In the genomic region with DNA sequence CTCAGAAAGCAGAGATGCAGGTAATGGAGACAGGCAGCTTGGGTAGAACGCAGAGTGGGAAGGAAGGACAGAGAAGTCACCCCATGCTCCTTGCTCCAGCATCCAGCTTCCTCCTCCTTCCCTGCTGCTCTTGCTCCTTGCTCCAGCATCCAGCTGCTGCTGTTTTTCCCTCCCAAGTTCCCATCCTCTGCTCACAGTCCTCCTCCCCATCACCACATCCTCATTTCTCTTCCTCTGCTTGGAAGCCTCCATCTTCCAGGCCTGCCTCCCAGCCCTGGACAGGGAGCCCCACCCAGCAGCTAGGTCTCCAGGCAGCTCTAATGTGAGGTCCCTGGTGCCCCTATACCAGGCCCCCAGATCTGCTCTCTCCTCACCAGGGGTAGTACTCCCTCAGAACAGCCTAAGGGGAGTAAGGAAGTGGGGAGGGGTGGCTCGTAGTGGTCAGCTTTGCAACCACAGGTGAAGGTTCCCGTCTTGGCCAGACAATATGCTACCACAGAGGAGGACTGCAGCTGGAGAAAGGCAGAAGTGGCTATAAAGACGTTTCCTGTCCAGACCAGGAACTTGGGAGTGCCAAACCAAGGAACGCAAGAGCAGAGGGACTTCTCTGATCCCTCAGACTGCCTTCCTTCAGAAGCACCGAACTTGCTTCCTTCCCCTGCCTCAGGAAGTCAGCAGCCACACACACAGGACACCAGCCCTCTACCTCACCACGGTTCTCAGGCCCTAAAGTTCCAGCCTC, we compare ENCODE assay signal across 25 mouse cellular contexts. TPM values are rescaled to one million over a fixed set of nuclear protein-coding genes. Genes with fewer than 3 reads are reported as not detected.
DNase-seq lines count a peak whose midpoint lies in the region; ATAC-seq and TF ChIP-seq lines count a peak whose summit lies in the region.
"Had no signal": no experiment of that assay in that cellular context is flagged by ENCODE, and none has a peak within 500 bp of the region (broad histone marks: within the 10 kb centered on the region; RNA-seq: fewer than 3 reads in every experiment).

No protein-coding gene starts in this region.

- H3K27me3 ChIP-seq in megakaryocyte, embryonic 14.5 days (replicated peaks), result peaks cover 92% of the 10 kb centered on the region
- H3K27me3 ChIP-seq in stomach, postnatal 0 days (ENCODE audit: control insufficient read depth, insufficient read depth, low read length), result peaks cover under 1% of the 10 kb centered on the region; the same call in 1 of the 2 replicates
- H3K27me3 ChIP-seq in forebrain, postnatal 0 days (ENCODE audit: insufficient read depth, low read length), result no peaks in the 10 kb centered on the region

- no peak overlapping the region for H3K4me2 ChIP-seq in stomach, postnatal 0 days (replicated peaks; ENCODE audit: low read depth)
- no peak overlapping the region for H3K4me2 ChIP-seq in forebrain, postnatal 0 days (ENCODE audit: low read depth)
- H3K4me2 ChIP-seq: forebrain, embryonic 13.5 days; heart, embryonic 11.5 days; hindbrain, embryonic 14.5 days; kidney, embryonic 15.5 days; midbrain, embryonic 15.5 days had no signal

- intact Hi-C loops in left cerebral cortex, adult 2 months (cut with DNase I), result no loop called here
- intact Hi-C loops in left cerebral cortex, postnatal 36 days (cut with DNase I), result no loop called here

- H3K4me1 ChIP-seq in megakaryocyte, embryonic 14.5 days, result peaks cover 13% of the 10 kb centered on the region; the same call in 1 of the 2 replicates
- no peaks in the 10 kb centered on the region for H3K4me1 ChIP-seq in stomach, postnatal 0 days (replicated peaks; ENCODE audit: control insufficient read depth, insufficient read depth)
- no peaks in the 10 kb centered on the region for H3K4me1 ChIP-seq in forebrain, postnatal 0 days (ENCODE audit: insufficient read depth)
- H3K4me1 ChIP-seq: forebrain, embryonic 13.5 days; kidney, embryonic 15.5 days; midbrain, embryonic 15.5 days had no signal

- TF ChIP-seq EP300 in stomach, postnatal 0 days (optimal IDR thresholded peaks at IDR 0.05), result no peak

- H3K9me3 ChIP-seq in megakaryocyte, embryonic 14.5 days, result no peaks in the 10 kb centered on the region
- no peaks in the 10 kb centered on the region for H3K9me3 ChIP-seq in stomach, postnatal 0 days (ENCODE audit: control insufficient read depth, low read length)
- H3K9me3 ChIP-seq in forebrain, postnatal 0 days (ENCODE audit: low read length), result no peaks in the 10 kb centered on the region
- H3K9me3 ChIP-seq: forebrain, embryonic 13.5 days; kidney, embryonic 15.5 days; midbrain, embryonic 15.5 days had no signal

- no peak overlapping the region for H3K9ac ChIP-seq in stomach, postnatal 0 days (ENCODE audit: low read length)
- no peak overlapping the region for H3K9ac ChIP-seq in forebrain, postnatal 0 days
- H3K9ac ChIP-seq: forebrain, embryonic 13.5 days; hindbrain, embryonic 14.5 days; kidney, embryonic 15.5 days; midbrain, embryonic 15.5 days had no signal

- H3K36me3 ChIP-seq in megakaryocyte, embryonic 14.5 days (replicated peaks; ENCODE audit: low read length), result no peaks in the 10 kb centered on the region
- no peaks in the 10 kb centered on the region for H3K36me3 ChIP-seq in stomach, postnatal 0 days (ENCODE audit: control insufficient read depth, insufficient read depth, low read length)
- H3K36me3 ChIP-seq in forebrain, postnatal 0 days (ENCODE audit: insufficient read depth), result no peaks in the 10 kb centered on the region
- H3K36me3 ChIP-seq: kidney, embryonic 15.5 days; midbrain, embryonic 15.5 days had no signal

- peak; percentile 17 for DNase-seq in adrenal gland, adult 2 months
- no peak for DNase-seq in adrenal gland, postnatal 10 days
- DNase-seq in left cerebral cortex, adult 2 months (ENCODE audit: extremely low spot score in 1 of 2, low spot score in 2 of 2), result no peak
- no peak for DNase-seq in left cerebral cortex, postnatal 36 days (ENCODE audit: low spot score in 2 of 2)
- peak; percentile 35 for DNase-seq in brain, adult 2 months (ENCODE audit: low read depth, low spot score)
- DNase-seq in stomach, postnatal 0 days (ENCODE audit: low spot score), result no peak
- DNase-seq in forebrain, postnatal 0 days, result no peak
- DNase-seq: adrenal gland, postnatal 25 days; cerebellum, adult 2 months; gastrocnemius, postnatal 14 days; heart, postnatal 14 days; liver; lung, adult 18-20 months; thymus, postnatal 14 days had no signal

- no peak for TF ChIP-seq CTCF in left cerebral cortex, adult 2 months (IDR thresholded peaks at IDR 0.05)
- no peak for TF ChIP-seq CTCF in stomach, postnatal 0 days (IDR thresholded peaks at IDR 0.05; ENCODE audit: low read depth)
- TF ChIP-seq CTCF in forebrain, postnatal 0 days (IDR thresholded peaks at IDR 0.05; ENCODE audit: low read depth), result no peak

- H3K27ac ChIP-seq in left cerebral cortex, adult 2 months, result peak overlapping the region; percentile 19; the same call in 1 of the 2 replicates
- no peak overlapping the region for H3K27ac ChIP-seq in stomach, postnatal 0 days (replicated peaks)
- no peak overlapping the region for H3K27ac ChIP-seq in forebrain, postnatal 0 days (ENCODE audit: low read depth, low read length)
- H3K27ac ChIP-seq: forebrain, embryonic 13.5 days; hindbrain, embryonic 14.5 days; kidney, embryonic 15.5 days; midbrain, embryonic 15.5 days had no signal

- ATAC-seq in stomach, postnatal 0 days (ENCODE audit: low FRiP score, low TSS enrichment), result no peak
- no peak for ATAC-seq in forebrain, postnatal 0 days
- ATAC-seq: CD4-positive, CD25-positive, alpha-beta regulatory T cell, adult 4 months; forebrain, embryonic 13.5 days; midbrain, embryonic 15.5 days; Patski had no signal

- 48% methylated on average over 7 of the region's 7 CpGs for WGBS in stomach, postnatal 0 days
- WGBS in forebrain, postnatal 0 days, result 62% methylated on average over 7 of the region's 7 CpGs

- no peak overlapping the region for H3K4me3 ChIP-seq in left cerebral cortex, adult 2 months
- peak overlapping the region; percentile 54 for H3K4me3 ChIP-seq in megakaryocyte, embryonic 14.5 days (replicated peaks)
- H3K4me3 ChIP-seq in stomach, postnatal 0 days (ENCODE audit: low read depth, low read length), result no peak overlapping the region
- H3K4me3 ChIP-seq in forebrain, postnatal 0 days (ENCODE audit: low read depth, low read length), result no peak overlapping the region
- H3K4me3 ChIP-seq: erythroblast, embryonic 14.5 days; forebrain, embryonic 13.5 days; kidney, embryonic 15.5 days; midbrain, embryonic 15.5 days had no signal

RNA-seq across cellular contexts. Expression of gene Lyzl4, which starts 5.9 kb away (rescaled TPM):
- total RNA-seq in adrenal gland, adult 2 months (2021), result not detected
- polyA plus RNA-seq in adrenal gland, adult 2 months (2012; rRNA removed), result 0.10 and 0.11 TPM in 2 replicates
- total RNA-seq in adrenal gland, postnatal 10 days (2021), result under 1 TPM in 1 of 2 experiments, not detected in 1; 0.48 TPM
- total RNA-seq in left cerebral cortex, adult 2 months (2021), result 1 to 10 TPM; 1.7 to 2.3 TPM
- total RNA-seq in left cerebral cortex, postnatal 36 days (2021), result 1 to 10 TPM; 2.0 to 2.1 TPM
- 0.51 TPM in 1 of 2 replicates, not detected in the other for polyA plus RNA-seq in megakaryocyte, embryonic 14.5 days (2012; ENCODE audit: insufficient read depth, low replicate concordance)
- polyA plus RNA-seq in stomach, postnatal 0 days (2015; fragmentation: Nextera tagmentation; extraction: Ambion mirVana), result 0.15 and 0.21 TPM in 2 replicates
- 0.46 TPM in 1 of 2 replicates, not detected in the other for total RNA-seq in forebrain, postnatal 0 days (2014; rRNA removed)
- polyA plus RNA-seq in forebrain, postnatal 0 days (2015; fragmentation: Nextera tagmentation; extraction: Ambion mirVana), result 0.25 TPM in 1 of 2 replicates, not detected in the other
- total RNA-seq: adrenal gland, postnatal 25 days; heart, postnatal 14 days had no signal
- polyA plus RNA-seq: CD4-positive, CD25-positive, alpha-beta regulatory T cell, adult 4 months; embryonic facial prominence, embryonic 11.5 days; erythroblast, embryonic 14.5 days; forebrain, embryonic 13.5 days; heart, embryonic 11.5 days; intestine, embryonic 14.5 days; kidney, embryonic 15.5 days; Patski had no signal

RNA-seq across cellular contexts. Expression of gene Vipr1, which starts 6.5 kb away (rescaled TPM):
- 1 to 10 TPM in 1 of 2 experiments, under 1 TPM in 1; 0.81 to 1.3 TPM for total RNA-seq in adrenal gland, adult 2 months (2021)
- 0.51 and 0.61 TPM in 2 replicates for polyA plus RNA-seq in adrenal gland, adult 2 months (2012; rRNA removed)
- 1 to 10 TPM; 2.8 to 5.2 TPM for total RNA-seq in adrenal gland, postnatal 10 days (2021)
- total RNA-seq in left cerebral cortex, adult 2 months (2021), result 10 to 100 TPM; 27.7 to 28.1 TPM
- 10 to 100 TPM; 25.2 to 27.2 TPM for total RNA-seq in left cerebral cortex, postnatal 36 days (2021)
- polyA plus RNA-seq in megakaryocyte, embryonic 14.5 days (2012; ENCODE audit: insufficient read depth, low replicate concordance), result 0.07 and 2.5 TPM in 2 replicates
- polyA plus RNA-seq in stomach, postnatal 0 days (2015; fragmentation: Nextera tagmentation; extraction: Ambion mirVana), result 0.47 and 0.51 TPM in 2 replicates
- 0.48 and 1.5 TPM in 2 replicates for total RNA-seq in forebrain, postnatal 0 days (2014; rRNA removed)
- 0.34 and 0.89 TPM in 2 replicates for polyA plus RNA-seq in forebrain, postnatal 0 days (2015; fragmentation: Nextera tagmentation; extraction: Ambion mirVana)
- polyA plus RNA-seq: erythroblast, embryonic 14.5 days; Patski had no signal

Comparison
In these comparisons a context has a peak if more than half of its experiments do, and no peak if none do; other contexts are left out.
1. DNase-seq: peak in adrenal gland, adult 2 months (single experiment) and brain, adult 2 months (single experiment); none in adrenal gland, postnatal 10 days (single experiment), left cerebral cortex, adult 2 months (0 of 2), left cerebral cortex, postnatal 36 days (0 of 2), stomach, postnatal 0 days (single experiment) and forebrain, postnatal 0 days (single experiment).
2. RNA of gene Vipr1, which starts 6.5 kb away (total RNA-seq): 27.7 to 28.1 TPM in left cerebral cortex, adult 2 months and 25.2 to 27.2 TPM in left cerebral cortex, postnatal 36 days; 2.8 to 5.2 TPM in adrenal gland, postnatal 10 days, 0.81 to 1.3 TPM in adrenal gland, adult 2 months and 0.48 to 1.5 TPM in forebrain, postnatal 0 days; every median in the first group is over 4 times any median in the second.